12 mouse cellular contexts compared by ENCODE assay signal in genomic region chr2:38514411-38514810, GRCm38 (mm10). TPM values are rescaled to one million over a fixed set of nuclear protein-coding genes. Genes with fewer than 3 reads are reported as not detected.
DNase-seq lines count a peak whose midpoint lies in the region; ATAC-seq and TF ChIP-seq lines count a peak whose summit lies in the region.
"Had no signal": no experiment of that assay in that cellular context is flagged by ENCODE, and none has a peak within 500 bp of the region (broad histone marks: within the 10 kb centered on the region; RNA-seq: fewer than 3 reads in every experiment).

No protein-coding gene starts in this region.

- WGBS in limb, embryonic 13.5 days: 56% methylated on average over 7 of the region's 7 CpGs
- 52% methylated on average over 7 of the region's 7 CpGs for WGBS in stomach, embryonic 16.5 days

- no peak for TF ChIP-seq POLR2A in testis, adult 2 months (IDR thresholded peaks at IDR 0.05; ENCODE audit: control insufficient read depth, low read depth, low read length)

- no peak for TF ChIP-seq CTCF in gastrocnemius, adult 2 months (IDR thresholded peaks at IDR 0.05)
- no peak for TF ChIP-seq CTCF in testis, adult 2 months (IDR thresholded peaks at IDR 0.05; ENCODE audit: control insufficient read depth, insufficient read depth, insufficient replicate concordance, low read depth, low read length)

- H3K36me3 ChIP-seq in testis, adult 2 months (ENCODE audit: control insufficient read depth, insufficient read depth, low read length): no peaks in the 10 kb centered on the region
- peaks cover 23% of the 10 kb centered on the region for H3K36me3 ChIP-seq in limb, embryonic 13.5 days
- H3K36me3 ChIP-seq in stomach, embryonic 16.5 days (ENCODE audit: control insufficient read depth, insufficient read depth, low read length): 0 out of 2 replicates have a peak, but pooled peaks cover 2% of the 10 kb centered on the region

- peaks cover 15% of the 10 kb centered on the region for H3K4me1 ChIP-seq in testis, adult 2 months (ENCODE audit: control insufficient read depth, insufficient read depth, low read length)
- peaks cover 47% of the 10 kb centered on the region for H3K4me1 ChIP-seq in limb, embryonic 13.5 days
- peaks cover 43% of the 10 kb centered on the region for H3K4me1 ChIP-seq in stomach, embryonic 16.5 days (ENCODE audit: control insufficient read depth, insufficient read depth, low read length)

- no peak for ATAC-seq in limb, embryonic 13.5 days (ENCODE audit: low FRiP score, low read depth)
- no peak for ATAC-seq in stomach, embryonic 16.5 days (ENCODE audit: insufficient read depth, low FRiP score)

- H3K9ac ChIP-seq in limb, embryonic 13.5 days: no peak overlapping the region
- H3K9ac ChIP-seq in stomach, embryonic 16.5 days (ENCODE audit: low read length): 0 out of 2 replicates have a peak overlapping the region, but pooled peaks have one; percentile 32

- H3K4me2 ChIP-seq in limb, embryonic 13.5 days (replicated peaks): peak overlapping the region; percentile 82
- H3K4me2 ChIP-seq in stomach, embryonic 16.5 days (ENCODE audit: low read depth, low read length): no peak overlapping the region

- 0 out of 2 replicates have a peak, but pooled peaks cover 4% of the 10 kb centered on the region for H3K9me3 ChIP-seq in limb, embryonic 13.5 days
- H3K9me3 ChIP-seq in stomach, embryonic 16.5 days (replicated peaks; ENCODE audit: control insufficient read depth, low read length): no peaks in the 10 kb centered on the region

- H3K27ac ChIP-seq in gastrocnemius, adult 2 months: 0 out of 2 replicates have a peak overlapping the region, but pooled peaks have one; percentile 90
- H3K27ac ChIP-seq in testis, adult 2 months (ENCODE audit: control insufficient read depth, insufficient read depth, low read depth, low read length): no peak overlapping the region
- H3K27ac ChIP-seq in limb, embryonic 13.5 days: peak overlapping the region; percentile 77; the same call in 1 of the 2 replicates
- H3K27ac ChIP-seq in stomach, embryonic 16.5 days (ENCODE audit: low read length): peak overlapping the region; percentile 44

- no peak overlapping the region for H3K4me3 ChIP-seq in gastrocnemius, adult 2 months
- peak overlapping the region; percentile 19; the same call in 1 of the 2 replicates for H3K4me3 ChIP-seq in testis, adult 2 months (ENCODE audit: control insufficient read depth, low read depth, low read length)
- H3K4me3 ChIP-seq in limb, embryonic 13.5 days: no peak overlapping the region
- H3K4me3 ChIP-seq in stomach, embryonic 16.5 days (replicated peaks; ENCODE audit: low read length): no peak overlapping the region

- intact Hi-C loops in gastrocnemius, adult 2 months (cut with DNase I): loop anchor here (5.0 kb wide), 1 partner anchor 82 kb away; no protein-coding TSS in a partner anchor

- DNase-seq in gastrocnemius, adult 2 months: no peak
- no peak for DNase-seq in gastrocnemius, adult 18-20 months (ENCODE audit: low spot score)
- no peak for DNase-seq in testis, postnatal 10 days (ENCODE audit: low spot score)
- no peak for DNase-seq in urinary bladder, adult 2 months (ENCODE audit: low spot score)
- no peak for DNase-seq in layer of hippocampus, adult 8-10 months (ENCODE audit: low spot score in 2 of 2)
- DNase-seq: cerebellum, adult 18-20 months; kidney, postnatal 14 days; left cerebral cortex, postnatal 4 days; midbrain, embryonic 14.5 days had no signal

- no peaks in the 10 kb centered on the region for H3K27me3 ChIP-seq in testis, adult 2 months (ENCODE audit: control insufficient read depth, insufficient read depth, low read length)
- no peaks in the 10 kb centered on the region for H3K27me3 ChIP-seq in limb, embryonic 13.5 days
- no peaks in the 10 kb centered on the region for H3K27me3 ChIP-seq in stomach, embryonic 16.5 days (ENCODE audit: control insufficient read depth, insufficient read depth, low read length)

RNA-seq across cellular contexts. Expression of gene Nek6, which starts 3.0 kb away (rescaled TPM):
- 10 to 100 TPM in 1 of 2 experiments, 1 to 10 TPM in 1; 4.9 to 10.7 TPM for total RNA-seq in gastrocnemius, adult 2 months (2021)
- total RNA-seq in gastrocnemius, adult 18-20 months (2021): 10 to 100 TPM; 11.5 to 14.0 TPM
- polyA plus RNA-seq in testis, adult 2 months (2012; rRNA removed): 3.3 and 4.0 TPM in 2 replicates
- polyA plus RNA-seq in limb, embryonic 13.5 days (2015; fragmentation: Nextera tagmentation; extraction: Ambion mirVana): 179 and 181 TPM in 2 replicates
- polyA plus RNA-seq in stomach, embryonic 16.5 days (2015; fragmentation: Nextera tagmentation; extraction: Ambion mirVana): 111 and 122 TPM in 2 replicates
- 18.9 and 20.2 TPM in 2 replicates for polyA plus RNA-seq in urinary bladder, adult 2 months (2012; rRNA removed)
- 10 to 100 TPM; 34.1 to 54.9 (median 44.9) TPM for total RNA-seq in layer of hippocampus, adult 8-10 months (2022)
